Mouse (Mus musculus): ENCODE data around the gene Pla2g4b. TPM values are rescaled to one million over a fixed set of nuclear protein-coding genes. Genes with fewer than 3 reads are reported as not detected.
A peak's percentile ranks its signal among the peaks of the same experiment; 100 is the strongest.

Pla2g4b gene
- polyA plus RNA-seq, 3 experiments from 2014 or later = 0.60 to 3.4 (median 2.5) TPM

DNA sequence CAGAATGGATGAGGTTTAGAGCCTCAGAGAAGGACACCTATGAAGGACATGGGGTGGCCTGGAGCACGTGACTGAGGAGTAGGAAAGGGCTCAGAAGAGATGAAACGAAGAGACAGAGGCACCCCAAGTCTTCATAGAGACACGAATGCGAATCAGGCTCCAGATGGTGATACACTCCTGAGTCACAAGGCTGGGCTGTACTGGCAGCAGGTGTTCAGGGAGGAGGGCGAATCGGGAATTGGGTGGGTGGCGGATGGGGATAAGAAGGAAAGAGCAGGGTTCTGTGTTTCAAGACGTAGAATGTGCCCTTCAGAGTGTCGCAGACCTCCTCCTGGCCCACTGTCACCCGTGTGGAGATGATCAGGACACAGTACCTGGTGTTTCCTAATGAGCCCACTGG lies 32.0 kb downstream of the Pla2g4b start:
- no peak for ATAC-seq

DNA sequence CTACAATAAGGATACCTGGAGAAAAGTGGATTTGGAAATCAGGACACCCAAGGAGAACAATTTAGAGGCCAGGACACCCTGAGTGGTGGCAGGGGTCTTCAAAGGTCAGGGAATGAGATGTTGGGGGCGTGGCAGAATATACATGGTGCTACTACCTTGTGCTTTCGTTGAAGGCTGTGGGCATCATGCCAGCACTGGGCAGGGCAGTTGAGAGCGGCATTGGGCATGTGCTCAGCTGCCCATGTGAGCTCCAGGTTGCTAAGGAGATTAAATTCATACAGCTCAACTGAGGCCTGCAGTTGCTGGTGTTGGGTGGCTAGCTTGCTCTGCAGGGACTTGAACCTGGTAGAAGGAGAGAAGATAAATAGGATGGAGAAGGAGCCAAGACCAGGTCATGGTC lies 33.0 kb downstream of the Pla2g4b start:
- ATAC-seq = no peak

DNA sequence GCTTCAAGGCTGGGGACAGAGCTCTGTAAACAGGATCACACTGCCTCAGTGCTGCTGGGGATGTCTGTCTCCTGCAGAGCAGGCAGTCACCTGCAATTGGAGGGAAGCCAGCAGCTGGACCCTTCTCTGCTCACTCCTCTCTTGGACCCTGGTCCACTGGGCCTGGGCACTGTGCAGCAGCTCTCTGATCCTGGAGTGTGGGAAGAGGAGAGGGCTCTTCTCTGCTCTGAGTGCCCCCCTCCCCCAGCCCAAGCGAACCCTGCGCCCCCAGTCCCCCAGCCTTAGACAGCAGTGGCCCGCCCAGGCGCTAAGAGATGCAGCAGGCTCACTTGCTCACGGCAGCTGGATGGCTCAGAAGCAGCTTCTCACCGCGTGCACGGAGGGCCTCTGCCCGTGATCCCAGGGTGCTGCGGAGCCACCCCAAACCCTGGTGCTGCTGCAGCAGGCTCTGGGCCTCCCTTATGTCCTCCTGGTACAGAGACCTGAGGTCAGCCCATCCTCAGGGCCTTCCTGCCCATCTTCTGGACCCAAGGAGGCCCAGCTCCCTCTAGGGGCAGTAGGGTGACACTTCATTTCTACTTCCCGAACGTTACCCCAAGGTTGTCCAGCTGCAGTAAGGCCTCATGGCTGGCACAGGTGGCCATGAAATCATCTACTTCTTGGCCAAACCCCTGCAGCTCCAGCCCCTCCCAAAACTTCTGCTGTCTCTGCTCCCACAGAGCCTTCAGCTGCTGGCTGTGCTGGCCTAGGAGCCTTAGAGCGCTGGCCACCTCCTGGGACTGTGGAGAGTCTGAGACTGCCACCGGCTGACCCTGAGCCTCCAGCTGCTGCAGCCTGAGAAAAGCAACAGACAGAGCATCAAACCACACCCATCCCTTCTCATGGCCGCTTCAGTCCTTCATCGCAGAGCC lies 35.6 kb downstream of the Pla2g4b start:
- ATAC-seq = no peak

DNA sequence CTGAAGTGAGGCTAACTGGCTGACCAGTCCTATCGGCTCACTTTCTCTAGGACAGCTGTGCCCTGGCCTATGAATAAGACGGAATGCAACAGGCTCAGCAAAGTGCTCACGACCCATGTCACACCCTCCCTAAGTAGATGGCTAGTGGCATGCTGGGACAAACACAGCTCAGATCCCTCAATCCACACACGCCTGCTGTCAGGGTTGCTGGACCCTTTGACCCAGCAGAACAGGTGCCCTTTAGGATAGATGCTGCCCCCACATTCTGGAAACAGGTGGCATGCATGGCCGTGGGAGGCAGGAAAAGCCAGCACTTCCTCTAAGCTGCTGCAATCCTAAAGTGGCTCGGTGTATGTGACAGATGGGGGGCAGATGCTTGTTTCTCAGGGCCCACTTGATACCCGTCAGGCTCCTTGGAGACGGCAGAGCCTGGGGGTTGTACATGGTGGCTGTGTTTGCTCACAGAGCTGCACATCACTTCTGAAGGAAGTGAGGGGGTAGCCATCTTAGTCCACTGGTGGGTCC lies 36.3 kb downstream of the Pla2g4b start:
- ATAC-seq = no peak

DNA sequence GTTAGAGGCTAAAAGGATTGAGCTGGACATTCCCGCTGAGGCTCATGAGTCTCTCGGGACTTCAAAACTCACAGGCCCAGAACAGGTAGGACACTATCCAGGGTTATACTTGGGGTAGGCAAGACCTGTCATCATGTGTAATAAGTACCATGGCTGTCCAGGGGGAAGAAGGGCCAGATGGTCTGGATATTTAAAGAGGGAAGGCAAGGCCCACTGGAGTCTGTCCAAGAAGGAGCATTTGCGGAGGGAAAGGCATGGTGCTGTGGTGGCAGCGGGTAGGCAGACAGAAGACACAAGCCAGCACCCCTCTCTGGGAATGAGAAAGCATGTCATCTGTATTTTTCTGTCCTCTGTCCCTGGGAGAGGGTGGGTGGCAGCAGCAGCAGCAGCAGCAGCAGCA lies 40.9 kb downstream of the Pla2g4b start:
- ATAC-seq = no peak

DNA sequence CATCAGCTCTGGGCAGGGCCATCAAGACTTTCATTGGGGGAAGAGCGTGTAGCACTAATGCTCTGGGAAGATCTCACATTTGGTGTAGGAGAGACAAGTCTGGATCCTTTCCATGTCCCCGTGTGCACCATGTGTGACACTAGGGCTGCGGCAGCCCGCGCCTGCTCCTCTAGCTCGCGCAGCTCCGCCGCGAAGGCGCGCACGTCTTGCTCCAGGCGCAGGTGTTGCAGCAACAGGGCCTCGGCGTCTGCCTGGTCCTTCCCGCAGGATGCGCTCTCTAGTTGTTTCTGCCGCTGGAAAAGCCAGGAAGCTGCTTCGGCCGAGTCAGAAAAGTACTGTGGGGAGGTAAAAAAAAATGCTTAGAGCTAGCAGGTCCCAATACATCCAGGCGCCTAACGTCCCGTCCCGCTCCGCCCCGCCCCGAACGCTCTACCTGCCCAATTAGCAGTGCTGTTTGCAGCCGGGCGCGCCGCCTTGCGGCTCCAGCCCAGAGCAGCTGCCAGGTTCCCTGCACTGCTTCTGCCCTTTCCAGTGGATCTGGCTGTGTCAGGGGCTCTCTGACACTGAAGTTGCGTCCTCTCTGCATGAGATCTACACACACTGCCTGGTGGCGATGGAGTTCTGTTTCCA lies 43.0 kb downstream of the Pla2g4b start:
- peak; percentile 35 for ATAC-seq

DNA sequence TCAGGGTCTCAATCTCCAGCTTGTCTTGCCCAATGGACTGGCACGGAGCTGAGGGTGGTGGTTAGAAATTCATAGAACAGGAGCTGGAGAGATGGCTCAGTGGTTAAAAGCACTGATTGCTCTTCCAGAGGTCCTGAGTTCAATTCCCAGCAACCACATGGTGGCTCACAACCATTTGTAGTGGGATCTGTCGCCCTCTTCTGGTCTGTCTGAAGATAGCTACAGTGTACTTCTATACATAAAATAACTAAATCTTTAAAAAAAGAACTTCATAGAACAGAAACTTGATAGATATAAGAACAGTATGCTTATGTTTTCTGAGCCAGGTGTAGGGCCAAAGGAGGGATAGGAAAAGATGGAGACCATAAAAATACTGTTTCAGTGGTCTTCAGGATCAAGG lies 49.2 kb downstream of the Pla2g4b start:
- ATAC-seq = no peak

DNA sequence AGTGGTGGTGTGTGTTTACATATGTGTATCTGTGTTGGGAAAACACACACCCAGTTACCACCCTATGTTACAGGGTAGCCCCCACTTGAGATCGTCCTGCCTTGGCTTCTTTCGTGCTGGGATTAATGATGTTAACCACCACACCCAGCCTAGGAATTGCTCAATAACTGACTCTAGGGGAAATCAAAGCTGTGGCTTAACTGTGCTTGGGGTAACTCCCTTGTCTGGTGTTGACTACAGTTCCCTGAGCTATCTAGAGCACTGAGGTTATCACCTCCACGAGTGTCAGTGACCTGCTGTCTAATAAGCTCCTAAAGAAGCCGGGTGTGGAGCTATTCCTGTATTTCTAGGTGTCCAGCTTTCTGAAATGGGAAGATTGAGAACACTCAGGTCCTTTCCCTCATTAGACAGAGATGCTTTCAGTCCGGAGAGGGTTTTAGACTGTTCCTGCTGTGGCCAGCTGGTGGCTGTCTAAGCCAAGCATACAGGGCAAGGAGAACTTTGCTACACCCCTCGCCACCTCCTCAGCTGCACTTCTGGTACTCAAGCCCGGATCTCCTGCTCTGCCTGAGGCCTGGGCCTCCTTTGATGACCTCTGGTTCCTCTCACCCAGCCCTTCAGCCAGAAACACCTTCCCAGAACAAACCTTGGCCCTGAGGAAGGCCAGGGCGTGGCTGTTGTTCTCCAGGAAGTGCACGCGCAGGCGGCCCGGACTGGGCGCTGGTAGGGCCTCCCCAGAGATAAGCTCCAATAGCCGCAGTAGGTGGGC lies 51.6 kb downstream of the Pla2g4b start:
- no peak for ATAC-seq

DNA sequence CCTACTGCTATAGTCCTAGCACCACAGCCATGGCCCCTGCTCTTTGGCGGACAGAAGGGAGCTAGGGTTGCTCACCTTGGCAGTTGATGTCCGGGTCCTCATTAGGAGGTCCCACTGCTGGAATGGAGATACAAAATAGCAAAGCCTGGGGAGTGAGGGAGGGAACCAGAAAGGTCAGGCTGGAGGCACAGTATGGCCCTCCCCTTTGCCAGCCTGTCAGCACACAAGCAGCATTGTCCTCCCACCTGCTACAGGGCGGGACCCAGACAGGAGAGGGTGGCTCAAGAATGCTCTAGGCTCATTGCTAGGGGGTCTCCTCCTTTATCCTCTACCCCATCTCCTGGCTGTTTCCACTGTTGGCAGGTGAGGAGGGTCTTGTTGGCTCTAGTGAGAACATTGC lies 52.8 kb downstream of the Pla2g4b start:
- no peak for ATAC-seq

DNA sequence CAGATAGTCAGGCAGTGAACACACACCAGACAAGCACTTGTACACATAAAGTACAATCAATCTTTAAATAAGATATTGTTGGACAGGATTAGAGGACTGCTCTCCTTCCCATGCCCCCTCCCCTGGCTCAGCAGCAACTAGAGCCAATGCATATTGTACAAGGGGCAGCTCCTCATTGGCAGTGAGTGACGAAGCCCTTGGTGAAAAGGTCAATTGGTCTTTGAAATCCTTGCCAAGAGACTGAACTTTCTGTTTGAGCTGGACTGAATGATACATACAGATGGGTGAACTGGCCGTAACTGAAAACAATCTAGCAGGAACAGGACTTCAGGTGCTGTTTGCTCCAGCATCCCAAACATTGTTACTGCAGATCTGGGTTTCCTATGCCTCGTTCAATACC lies 54.2 kb downstream of the Pla2g4b start:
- ATAC-seq = no peak

DNA sequence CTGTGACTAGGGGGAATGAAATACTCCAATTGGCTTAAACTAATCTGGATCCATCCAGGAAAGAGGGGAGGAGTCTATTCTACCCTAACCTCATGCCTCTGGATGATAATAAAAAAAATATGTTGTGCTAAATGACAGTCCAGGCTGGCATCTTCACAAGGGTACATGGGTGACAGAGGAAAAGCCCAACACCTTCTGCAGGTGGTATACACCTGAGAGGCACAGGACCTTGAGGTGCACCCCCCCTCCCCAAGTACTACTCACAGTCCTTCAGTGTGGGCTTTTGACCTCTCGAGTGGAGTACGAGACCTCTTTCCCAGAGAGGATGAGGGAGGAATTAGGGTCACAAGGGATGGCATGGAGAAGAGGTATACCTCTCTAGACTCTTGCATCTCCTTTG lies 54.7 kb downstream of the Pla2g4b start:
- no peak for ATAC-seq

DNA sequence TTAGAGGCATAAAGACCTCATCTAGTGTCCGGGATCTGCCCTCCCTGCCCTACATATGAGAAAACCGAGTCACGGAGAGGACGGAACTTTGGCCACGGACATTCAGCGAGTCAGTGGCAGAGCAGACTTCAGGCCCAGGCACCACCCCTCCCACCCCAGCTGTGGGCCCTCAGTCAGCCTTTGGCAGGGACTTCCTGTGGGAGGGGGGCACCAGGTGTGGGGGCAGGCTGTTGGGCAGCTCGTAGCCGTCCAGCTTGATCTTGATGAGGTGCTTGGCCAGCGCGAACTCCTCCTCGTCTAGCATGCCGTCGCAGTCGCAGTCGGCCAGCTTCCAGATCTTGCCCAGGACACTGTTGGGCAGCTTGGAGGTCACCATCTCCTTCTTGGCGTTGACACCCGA lies 57.8 kb downstream of the Pla2g4b start:
- ATAC-seq = no peak

Other genes with a start within 250 kb of the Pla2g4b start
- 10 to 100 TPM; 13.7 to 20.3 (median 14.9) TPM for gene Rpap1, start 245.9 kb upstream of the Pla2g4b start, polyA plus RNA-seq (2017; shearing (Covaris generic))
- 1 to 10 TPM; 1.5 to 2.1 (median 1.6) TPM for gene Tyro3, start 235.7 kb upstream of the Pla2g4b start, polyA plus RNA-seq (2017; shearing (Covaris generic))
- 10 to 100 TPM; 22.2 to 45.3 (median 39.9) TPM for gene Mga, start 136.2 kb upstream of the Pla2g4b start, polyA plus RNA-seq (2017; shearing (Covaris generic))
- 1 to 10 TPM; 1.2 to 3.1 (median 1.6) TPM for gene Mapkbp1, start 60.7 kb upstream of the Pla2g4b start, polyA plus RNA-seq (2017; shearing (Covaris generic))
- gene Jmjd7, start 5.9 kb upstream of the Pla2g4b start, polyA plus RNA-seq (2017; shearing (Covaris generic)) = 10 to 100 TPM; 17.0 to 24.3 (median 22.5) TPM
- gene Gm28042, start 5.9 kb upstream of the Pla2g4b start, polyA plus RNA-seq (2017; shearing (Covaris generic)) = 1 to 10 TPM in 2 of 3 experiments, under 1 TPM in 1; 0.95 to 2.8 (median 1.4) TPM
- 10 to 100 TPM in 1 of 3 experiments, 1 to 10 TPM in 2; 2.9 to 16.2 (median 3.9) TPM for gene Ehd4, start 121.2 kb downstream of the Pla2g4b start, polyA plus RNA-seq (2017; shearing (Covaris generic))
- gene Pla2g4e, start 211.9 kb downstream of the Pla2g4b start, polyA plus RNA-seq (2017; shearing (Covaris generic)) = not detected

Measured in inflammation-experienced regulatory T-cells, adult 6 months (primary cell).